Mouse (Mus musculus) cerebellum, adult 9-10 months (tissue): Measurements from ENCODE around the gene Fam129c.

ENCODE experiments used
- DNase-seq: peaks from one replicate; pipeline ENCODE4 v3.0.0; 2022

The Fam129c gene

DNA sequence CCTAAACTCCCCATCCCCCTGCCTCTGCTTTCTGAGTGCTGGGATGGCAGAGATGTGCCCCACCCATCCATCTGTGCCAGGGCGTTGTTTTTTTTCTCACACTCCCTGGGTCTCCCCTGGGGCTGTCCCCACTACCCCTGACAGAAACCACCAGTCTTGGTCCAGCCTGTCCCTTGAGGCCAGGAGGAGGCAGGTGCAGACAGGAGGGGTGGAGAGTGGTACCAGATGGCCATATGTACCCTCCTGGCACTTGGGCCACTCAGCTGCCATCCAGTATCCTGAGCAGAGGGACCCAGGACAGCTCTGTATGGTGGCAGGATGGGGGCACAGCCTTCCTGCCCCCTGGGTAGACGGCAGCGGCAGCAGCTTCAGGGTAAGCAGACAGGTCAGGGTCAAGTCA, at the start of gene Fam129c:
TSS of gene Fam129c (plus strand) at position 198 of the 400 bp plus-strand sequence.
- no peak for DNase-seq

- no peak for DNase-seq
Observed at GRCm38 (mm10) chr8:71550754-71551153, 46.7 kb upstream of the Fam129c start.

DNA sequence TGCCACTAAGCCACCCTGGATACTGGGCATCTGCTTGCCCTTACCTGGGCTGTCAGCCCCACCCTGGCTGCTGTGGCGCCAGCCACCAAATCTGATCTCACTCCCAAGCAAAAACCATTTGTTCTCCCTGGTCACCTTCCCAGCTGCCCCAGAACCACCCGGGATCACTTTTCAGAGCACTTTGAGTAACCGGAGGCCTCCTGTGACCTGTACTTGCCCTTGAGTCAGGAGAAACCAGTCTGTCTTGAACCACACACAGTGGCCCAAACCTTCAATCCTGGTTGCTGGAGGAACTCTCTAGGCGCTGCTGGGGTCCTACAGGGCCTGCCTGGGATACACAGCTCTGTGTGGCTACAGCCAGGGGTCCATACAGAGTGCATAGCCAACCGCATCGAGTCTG, 44.7 kb upstream of the Fam129c start:
- DNase-seq: no peak

DNA sequence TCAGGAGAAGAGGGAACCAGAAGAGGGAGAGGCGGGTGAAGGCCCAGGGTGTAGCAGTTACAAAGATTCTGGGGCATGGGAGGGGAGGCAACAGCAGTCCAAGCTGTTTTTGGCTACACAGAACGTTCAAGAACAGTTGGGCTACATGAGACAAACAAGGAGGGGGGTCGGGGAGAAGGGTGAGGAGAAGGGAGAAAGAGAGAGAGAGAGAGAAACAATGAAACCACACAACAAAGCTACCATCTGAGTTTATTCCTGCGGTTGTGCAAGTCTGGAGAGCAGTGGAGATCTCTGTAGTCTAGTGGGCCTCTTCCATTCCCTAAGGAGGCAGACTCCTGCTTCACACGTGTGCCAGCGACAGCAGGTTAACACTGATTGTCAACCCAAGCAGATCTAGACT, 43.4 kb upstream of the Fam129c start:
- DNase-seq: no peak

- no peak for DNase-seq
Observed at GRCm38 (mm10) chr8:71554644-71555043, 42.8 kb upstream of the Fam129c start.

DNA sequence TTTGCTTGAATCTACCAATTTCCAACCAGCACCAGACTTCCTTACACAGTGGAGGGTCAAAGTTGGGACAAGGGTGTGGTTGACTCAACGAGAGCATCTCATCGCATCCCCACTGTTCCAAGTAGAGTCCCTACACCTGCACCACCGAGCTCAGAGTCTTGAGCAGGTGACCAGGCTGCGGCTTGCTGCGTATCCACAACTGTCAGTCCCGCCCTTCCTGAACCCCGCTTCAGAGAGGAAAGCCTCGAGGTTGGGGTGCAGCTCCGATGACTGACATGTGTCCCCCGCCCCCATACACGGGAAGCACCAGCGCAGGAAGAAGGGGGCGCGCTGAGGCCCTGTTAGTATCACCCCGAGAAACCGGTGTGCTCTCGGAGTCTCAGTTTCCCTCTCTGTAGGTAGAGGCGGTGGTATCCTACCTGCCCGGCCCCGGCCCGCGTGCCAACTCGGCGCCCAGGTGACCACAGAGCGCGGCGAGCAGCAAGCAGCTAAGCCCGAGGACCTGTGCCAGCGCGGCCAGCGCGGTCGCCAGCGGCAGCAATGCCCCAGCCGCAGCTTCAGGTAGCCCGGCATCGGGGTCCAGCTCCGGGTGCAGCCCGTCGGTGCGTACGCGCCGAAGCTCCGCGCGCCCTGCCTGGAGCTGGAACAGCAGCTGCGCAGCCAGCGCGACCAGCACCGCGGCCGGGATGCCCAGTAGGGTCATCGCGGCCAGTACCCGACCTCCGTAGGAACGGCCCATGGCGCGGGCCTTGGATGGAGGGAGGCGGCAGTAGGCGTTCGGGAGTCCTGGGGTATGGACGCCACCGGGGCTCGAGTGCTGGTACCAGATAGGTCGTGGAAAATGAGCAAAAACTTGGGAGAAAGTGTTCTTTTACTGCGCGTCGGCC, 39.1 kb upstream of the Fam129c start, which contains the start of gene Tmem221:
TSS of gene Tmem221 (minus strand) at position 801 of the 887 bp plus-strand sequence.
- DNase-seq: no peak

DNA sequence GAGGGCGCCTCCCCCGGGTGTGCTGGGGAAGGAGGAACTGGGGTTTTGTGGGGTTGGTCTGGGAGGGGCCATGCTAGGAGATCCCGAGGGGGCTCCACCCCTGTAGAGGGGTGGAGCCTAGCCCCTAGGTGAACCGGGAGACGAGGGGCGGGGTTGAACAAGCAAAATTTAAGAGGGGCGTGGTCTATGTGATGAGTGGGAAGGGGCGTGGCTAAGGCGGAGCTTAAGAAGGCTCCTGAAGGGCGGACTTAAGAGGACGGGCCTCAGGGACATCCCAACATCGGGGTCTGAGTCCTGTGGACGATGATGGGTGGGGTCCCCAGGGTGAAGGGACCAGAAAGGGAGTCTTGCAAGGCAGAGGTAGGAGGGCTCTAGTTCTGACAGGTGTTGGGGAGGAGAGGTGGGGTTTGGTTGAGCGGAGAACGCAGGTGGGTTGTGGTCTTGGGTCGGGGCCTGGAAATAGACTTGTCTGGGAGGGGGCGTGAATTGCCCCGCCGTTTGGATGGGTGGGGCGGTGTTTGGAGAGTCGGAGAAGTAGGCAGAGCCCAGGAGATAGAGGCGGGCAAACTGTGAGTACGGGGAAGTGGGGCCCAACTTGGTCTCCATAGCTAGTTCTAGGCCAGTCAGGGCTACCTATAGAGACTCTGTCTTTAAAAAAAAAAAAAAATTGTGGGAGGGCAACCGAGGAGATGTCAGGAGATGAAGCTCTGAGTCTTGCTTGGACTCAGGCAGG, 38.3 kb upstream of the Fam129c start:
- no peak for DNase-seq

DNA sequence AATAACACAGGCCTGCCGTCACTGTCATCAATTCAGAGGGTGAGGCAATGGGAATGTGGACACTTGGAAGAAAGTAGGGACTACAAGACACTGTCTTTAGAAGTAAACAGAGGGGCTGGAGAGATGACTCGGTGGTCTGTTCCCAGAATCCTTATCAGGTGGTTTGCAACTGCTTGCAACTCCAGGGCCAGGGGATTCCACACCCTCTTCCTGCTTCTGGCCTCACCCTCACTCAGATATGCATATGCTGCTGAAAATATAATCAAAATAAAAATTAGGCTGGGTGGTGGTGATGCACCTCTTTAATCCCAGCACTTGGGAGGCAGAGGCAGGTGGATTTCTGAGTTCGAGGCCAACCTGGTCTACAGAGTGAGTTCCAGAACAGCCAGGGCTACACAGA, 37.4 kb upstream of the Fam129c start:
- DNase-seq: no peak

DNA sequence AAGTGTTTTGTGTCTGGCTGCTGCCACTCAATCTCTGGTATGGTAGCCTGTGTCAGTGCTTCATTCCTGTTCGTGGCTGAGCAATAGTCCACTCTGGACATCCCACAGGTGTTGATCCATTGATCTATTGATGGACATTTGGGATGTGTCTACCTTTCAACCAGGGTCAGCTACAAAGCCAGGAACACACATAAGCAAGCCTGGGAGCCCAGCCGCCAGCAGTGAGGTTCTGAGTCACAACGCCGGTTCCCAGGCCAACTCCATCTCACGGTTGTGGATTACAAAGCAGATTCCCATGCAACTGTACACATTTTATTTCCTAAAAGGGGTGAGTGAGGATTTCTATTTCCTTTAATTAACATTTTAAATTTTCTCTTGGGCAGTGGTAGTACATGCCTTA, 36.7 kb upstream of the Fam129c start:
- DNase-seq: no peak

GRCm38 (mm10) chr8:71561401-71561800, 36.0 kb upstream of the Fam129c start:
- DNase-seq: no peak

GRCm38 (mm10) chr8:71562751-71563150, 34.7 kb upstream of the Fam129c start:
- DNase-seq: peak; percentile 80

- peak; percentile 40 for DNase-seq
Observed at GRCm38 (mm10) chr8:71563992-71564391, 33.5 kb upstream of the Fam129c start.

- DNase-seq: no peak
Observed at GRCm38 (mm10) chr8:71566501-71566900, 30.9 kb upstream of the Fam129c start, which contains the start of gene Nxnl1. Gene Nxnl1, minus strand, starts transcription at chr8:71566601.

DNA sequence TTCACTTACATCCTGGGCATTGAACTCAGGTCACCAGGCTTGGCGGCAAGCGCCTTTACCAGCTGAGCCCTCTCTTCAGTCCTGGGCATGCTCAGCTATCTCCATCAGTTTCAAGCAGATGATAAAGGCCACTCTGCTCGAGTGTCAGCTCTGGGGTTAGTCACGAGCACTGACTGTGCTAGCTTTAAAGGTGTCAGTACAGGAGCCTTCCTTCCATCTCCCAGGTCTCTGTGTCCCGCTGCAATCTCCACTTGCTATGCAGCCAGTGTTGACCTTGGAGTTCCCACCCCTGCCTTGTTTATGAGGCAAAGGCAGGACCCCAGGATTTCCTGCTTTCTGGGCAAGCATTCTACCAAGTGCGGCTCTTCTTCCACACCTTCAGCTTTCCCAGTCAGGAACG, 29.9 kb upstream of the Fam129c start:
- no peak for DNase-seq

DNA sequence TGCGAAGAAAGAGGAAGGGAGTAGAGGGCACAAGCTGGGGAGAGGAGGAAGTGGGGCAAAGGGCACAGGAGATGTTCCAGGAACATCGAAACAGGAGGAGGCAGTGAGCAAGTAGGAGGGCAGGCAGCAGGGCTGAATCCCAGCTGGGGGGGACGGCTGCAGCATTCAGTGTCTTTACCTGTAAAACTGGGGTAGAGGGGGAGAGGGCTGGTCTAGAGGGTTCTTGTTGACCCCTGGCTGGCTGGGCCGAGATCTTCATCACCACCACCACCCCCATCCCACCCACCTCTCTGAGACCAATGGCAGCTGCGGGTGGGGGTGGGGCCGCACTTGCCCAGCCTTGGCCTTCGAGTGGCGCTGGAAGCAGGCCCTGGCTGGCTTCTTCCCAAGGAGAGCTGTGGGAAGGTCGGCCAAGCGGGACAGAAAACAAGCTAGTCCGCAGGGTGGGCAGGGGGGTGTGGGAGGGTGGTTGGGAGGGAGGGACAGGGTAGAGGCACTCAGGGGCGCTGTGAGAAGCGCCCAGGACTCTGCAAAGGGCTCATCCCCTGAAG, 29.0 kb upstream of the Fam129c start, which contains the start of gene Slc27a1:
TSS of gene Slc27a1 (plus strand) at position 496 of the 551 bp plus-strand sequence.
- peak; percentile 81 for DNase-seq

DNA sequence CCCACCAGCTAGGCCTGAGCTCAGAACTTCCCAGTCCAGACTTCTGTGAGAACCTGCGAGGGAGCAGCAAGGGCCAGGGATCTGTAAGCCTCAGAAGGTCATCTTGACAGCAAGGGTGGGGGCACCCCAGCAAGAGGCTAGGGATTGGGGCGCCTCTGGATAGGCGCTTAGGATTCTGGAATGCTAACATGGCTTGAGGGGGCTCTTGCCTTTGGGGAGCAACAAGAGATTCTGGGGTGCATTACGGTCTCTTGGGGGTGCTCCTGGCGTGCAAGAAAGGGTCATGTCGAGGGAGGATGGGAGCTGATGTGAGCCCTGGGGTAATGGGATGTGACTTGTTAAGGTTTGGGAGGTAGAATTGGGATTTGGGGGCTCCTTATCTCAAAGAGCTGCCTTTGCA, 28.5 kb upstream of the Fam129c start:
- DNase-seq: no peak

DNA sequence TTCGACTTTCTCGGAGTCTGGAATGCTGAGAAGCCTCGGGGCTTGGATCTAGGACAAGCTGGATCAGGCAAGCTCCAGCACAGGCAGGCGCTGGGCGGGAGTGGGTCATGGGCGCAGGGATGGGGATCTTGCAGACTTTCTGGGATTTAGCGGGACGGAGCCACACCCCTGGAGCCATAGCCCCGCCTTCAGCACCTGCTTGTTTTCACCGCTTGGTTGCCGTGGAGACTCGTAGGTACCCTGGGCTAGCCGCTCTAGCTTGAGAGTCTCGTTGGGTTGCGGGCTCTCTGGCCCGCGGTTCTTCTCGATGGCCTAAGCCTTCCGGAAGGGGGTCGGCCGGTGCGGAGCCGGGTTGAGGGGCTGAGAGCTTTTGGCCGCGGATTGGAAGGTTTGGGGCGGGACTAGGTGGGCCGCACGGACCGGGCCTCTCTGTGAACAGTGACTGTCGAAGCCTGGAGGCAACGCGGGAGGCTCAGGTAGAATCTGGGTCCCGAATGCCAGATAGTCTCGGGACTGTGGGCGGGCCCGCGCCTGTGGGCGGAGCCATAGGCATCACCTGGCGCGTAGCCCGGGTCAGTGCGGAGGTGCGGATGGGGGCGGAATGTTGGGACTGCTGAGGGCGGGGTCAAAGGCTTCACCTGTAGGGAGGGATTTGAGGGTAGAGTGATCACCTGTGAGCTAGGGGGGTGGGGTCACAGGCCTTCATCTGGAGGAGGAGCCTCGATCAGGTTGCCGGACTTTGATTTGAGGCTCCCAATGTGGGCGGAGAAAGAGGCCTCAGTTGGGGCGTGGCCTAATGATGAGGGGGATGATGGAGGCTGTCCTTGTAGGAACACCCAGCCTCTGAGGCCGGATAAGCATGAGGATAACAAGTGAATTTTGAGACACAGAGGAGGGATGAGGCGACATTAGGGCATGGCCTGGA, 27.8 kb upstream of the Fam129c start:
- DNase-seq: peak; percentile 99

- DNase-seq: peak; percentile 99
Observed at GRCm38 (mm10) chr8:71570291-71570954, 27.0 kb upstream of the Fam129c start.

- no peak for DNase-seq
Observed at GRCm38 (mm10) chr8:71572077-71572476, 25.4 kb upstream of the Fam129c start.

GRCm38 (mm10) chr8:71572847-71573633, 24.4 kb upstream of the Fam129c start:
- peak; percentile 69 for DNase-seq

DNA sequence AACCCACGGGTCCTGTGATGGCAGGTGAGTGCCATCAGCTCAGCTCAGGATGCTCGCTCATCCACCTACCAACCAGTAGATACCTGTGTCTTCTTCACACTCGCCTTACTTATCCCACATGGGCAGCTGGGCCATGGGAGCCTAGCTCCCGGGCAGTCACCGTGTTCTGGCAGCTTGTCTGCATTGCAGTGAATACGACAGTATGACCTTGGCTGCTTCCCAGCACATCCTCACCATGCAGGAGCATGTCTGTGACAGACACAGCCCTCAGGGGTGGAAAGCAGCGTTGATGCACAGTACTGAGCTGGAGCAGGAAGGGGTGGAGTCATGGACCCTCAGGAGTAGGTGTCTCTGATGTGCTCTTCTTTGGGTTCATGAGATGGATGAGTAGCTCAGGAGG, 23.0 kb upstream of the Fam129c start:
- DNase-seq: no peak
